Mouse (Mus musculus): ENCODE measurements around the gene Nat10.

- no peak for TF ChIP-seq CTCF (IDR thresholded peaks at IDR 0.05; ENCODE audit: borderline replicate concordance, control insufficient read depth, extremely low read depth, insufficient read depth, low read length, poor library complexity)
- no peak for TF ChIP-seq POLR2A (IDR thresholded peaks at IDR 0.05; ENCODE audit: control insufficient read depth, extremely low read depth, insufficient read depth, low read length, poor library complexity)
Measured at GRCm38 (mm10) chr2:103684431-103684830, 76.6 kb downstream of the Nat10 start.

Measured in thymus, adult 2 months (tissue).